Mouse (Mus musculus): ENCODE results near the gene Gpr149. TPM values are rescaled to one million over a fixed set of nuclear protein-coding genes. Genes with fewer than 3 reads are reported as not detected.

Gene Gpr149
- polyA plus RNA-seq, 1 experiment from 2014 or later: not detected

Other genes starting within 250 kb of the Gpr149 start
- 27.0 and 27.7 TPM in 2 replicates for gene Dhx36, start 98.1 kb downstream of the Gpr149 start, polyA plus RNA-seq (2014; fragmentation: Nextera tagmentation; extraction: Ambion mirVana)